Mouse (Mus musculus) forebrain, embryonic 16.5 days (tissue): Measurements from ENCODE around the gene Mrgprd. TPM values are rescaled to one million over a fixed set of nuclear protein-coding genes. Genes with fewer than 3 reads are reported as not detected.

Experiments used
- ATAC-seq: fragments of 200-750 bp; cut with Nextera tagmentation; 2 replicates; pipeline ENCODE4 v1.8.0; 2017; ENCODE audit warnings: mild to moderate bottlenecking, moderate library complexity
- H3K27ac ChIP-seq: fragments of 300-500 bp; sonication (generic); 2 replicates; pipeline ENCODE4 v1.5.1; 2014; ENCODE audit warnings: low read length, control low read depth
- H3K27me3 ChIP-seq: fragments of 300-500 bp; sonication (generic); replicated peaks from 2 replicates; pipeline ENCODE4 v1.6.1; 2014; ENCODE audit warnings: low read length; ENCODE audit not compliant: control insufficient read depth, insufficient read depth
- H3K36me3 ChIP-seq: fragments of 300-500 bp; sonication (generic); 2 replicates; pipeline ENCODE4 v1.6.1; 2014; ENCODE audit not compliant: control insufficient read depth, insufficient read depth
- H3K4me1 ChIP-seq: fragments of 300-500 bp; sonication (generic); replicated peaks from 2 replicates; pipeline ENCODE4 v1.6.1; 2014; ENCODE audit warnings: low read length; ENCODE audit not compliant: control insufficient read depth, insufficient read depth
- H3K4me2 ChIP-seq: fragments of 300-500 bp; sonication (generic); 2 replicates; pipeline ENCODE4 v1.6.1; 2014; ENCODE audit warnings: mild to moderate bottlenecking, low read length, control low read depth
- H3K4me3 ChIP-seq: fragments of 300-500 bp; sonication (generic); replicated peaks from 2 replicates; pipeline ENCODE4 v1.5.1; 2014; ENCODE audit warnings: mild to moderate bottlenecking, low read length, control low read depth
- H3K9ac ChIP-seq: fragments of 300-500 bp; sonication (generic); replicated peaks from 2 replicates; pipeline ENCODE4 v1.6.1; 2014; ENCODE audit warnings: low read depth, low read length, control low read depth
- H3K9me3 ChIP-seq: fragments of 300-500 bp; sonication (generic); 2 replicates; pipeline ENCODE4 v1.6.1; 2016; ENCODE audit warnings: low read length; ENCODE audit not compliant: control insufficient read depth
- WGBS: fragments of 180-500 bp; shearing (Covaris S2); extraction: QIAGEN DNeasy Blood & Tissue Kit; methylation state at CpG from one replicate; pipeline ENCODE4 v1.1.7; 2014; 5-methylcytosine and 5-hydroxymethylcytosine counted together
- polyA plus RNA-seq: library from polyadenylated mRNA; unstranded; fragments of >200 nt; fragmentation: Nextera tagmentation; extraction: Ambion mirVana; gene quantifications from 2 replicates; pipeline ENCODE4 v1.2.1, GENCODE M21; 2015

Mrgprd gene
- polyA plus RNA-seq, 1 experiment from 2014 or later, result not detected

- ATAC-seq, result no peak
- Histone ChIP-seq H3K4me3 (no peak overlapping the region), H3K9me3 (no peaks in the 10 kb centered on the region), H3K4me1 (no peaks in the 10 kb centered on the region), H3K4me2 (no peak overlapping the region), H3K9ac (no peak overlapping the region), H3K27me3 (no peaks in the 10 kb centered on the region), H3K27ac (no peak overlapping the region), H3K36me3 (no peaks in the 10 kb centered on the region)
- WGBS, result 78% methylated on average over 3 of the region's 3 CpGs
Observed at GRCm38 (mm10) chr7:145312137-145312536, 2.5 kb upstream of the Mrgprd start.

GRCm38 (mm10) chr7:145317522-145317921 is 2.9 kb downstream of the Mrgprd start:
- Histone ChIP-seq H3K27me3 (no peaks in the 10 kb centered on the region), H3K27ac (no peak overlapping the region), H3K4me1 (no peaks in the 10 kb centered on the region), H3K36me3 (no peaks in the 10 kb centered on the region), H3K4me2 (no peak overlapping the region), H3K9me3 (no peaks in the 10 kb centered on the region), H3K9ac (no peak overlapping the region), H3K4me3 (no peak overlapping the region)
- WGBS, result 67% methylated on average over 4 of the region's 4 CpGs
- no peak for ATAC-seq

- no peak overlapping the region for H3K27ac ChIP-seq
- H3K9ac ChIP-seq, result no peak overlapping the region
- no peaks in the 10 kb centered on the region for H3K27me3 ChIP-seq
- no peaks in the 10 kb centered on the region for H3K4me1 ChIP-seq
- no peaks in the 10 kb centered on the region for H3K9me3 ChIP-seq
- no peak overlapping the region for H3K4me2 ChIP-seq
- no peaks in the 10 kb centered on the region for H3K36me3 ChIP-seq
- no peak overlapping the region for H3K4me3 ChIP-seq
- WGBS, result 66% methylated on average over 3 of the region's 3 CpGs
- ATAC-seq, result no peak
Observed at GRCm38 (mm10) chr7:145319481-145319880, 4.8 kb downstream of the Mrgprd start.

GRCm38 (mm10) chr7:145323607-145324006 is 9.0 kb downstream of the Mrgprd start:
- Histone ChIP-seq H3K27ac (no peak overlapping the region), H3K4me3 (no peak overlapping the region), H3K27me3 (no peaks in the 10 kb centered on the region), H3K9me3 (no peaks in the 10 kb centered on the region), H3K4me2 (no peak overlapping the region), H3K9ac (no peak overlapping the region), H3K36me3 (no peaks in the 10 kb centered on the region), H3K4me1 (no peaks in the 10 kb centered on the region)
- WGBS, result 29% methylated on average over 4 of the region's 4 CpGs
- ATAC-seq, result no peak

- H3K9ac ChIP-seq, result no peak overlapping the region
- WGBS, result 72% methylated on average over 2 of the region's 2 CpGs
- no peak for ATAC-seq
- H3K4me2 ChIP-seq, result no peak overlapping the region
- no peaks in the 10 kb centered on the region for H3K4me1 ChIP-seq
- H3K27me3 ChIP-seq, result no peaks in the 10 kb centered on the region
- no peak overlapping the region for H3K4me3 ChIP-seq
- H3K9me3 ChIP-seq, result no peaks in the 10 kb centered on the region
- no peak overlapping the region for H3K27ac ChIP-seq
- no peaks in the 10 kb centered on the region for H3K36me3 ChIP-seq
Observed at GRCm38 (mm10) chr7:145325697-145326096, 11.1 kb downstream of the Mrgprd start.

- no peak for ATAC-seq
- H3K27ac ChIP-seq, result no peak overlapping the region
- no peak overlapping the region for H3K4me2 ChIP-seq
- no peaks in the 10 kb centered on the region; the same call in 1 of the 2 replicates for H3K4me1 ChIP-seq
- no peaks in the 10 kb centered on the region for H3K9me3 ChIP-seq
- 82% methylated on average over 2 of the region's 2 CpGs for WGBS
- H3K9ac ChIP-seq, result no peak overlapping the region
- no peak overlapping the region for H3K4me3 ChIP-seq
- no peaks in the 10 kb centered on the region for H3K36me3 ChIP-seq
- H3K27me3 ChIP-seq, result no peaks in the 10 kb centered on the region
Observed at GRCm38 (mm10) chr7:145329982-145330381, 15.3 kb downstream of the Mrgprd start.

- Histone ChIP-seq H3K4me1 (no peaks in the 10 kb centered on the region; the same call in 1 of the 2 replicates), H3K4me2 (no peak overlapping the region), H3K36me3 (no peaks in the 10 kb centered on the region), H3K27me3 (no peaks in the 10 kb centered on the region), H3K9me3 (no peaks in the 10 kb centered on the region), H3K27ac (no peak overlapping the region), H3K9ac (no peak overlapping the region), H3K4me3 (no peak overlapping the region)
- ATAC-seq, result no peak
- WGBS, result 87% methylated on average over 2 of the region's 2 CpGs
Observed at GRCm38 (mm10) chr7:145330641-145331040, 16.0 kb downstream of the Mrgprd start.

- Histone ChIP-seq H3K27ac (no peak overlapping the region), H3K4me3 (no peak overlapping the region), H3K4me2 (no peak overlapping the region), H3K27me3 (no peaks in the 10 kb centered on the region), H3K9ac (no peak overlapping the region), H3K9me3 (no peaks in the 10 kb centered on the region), H3K36me3 (no peaks in the 10 kb centered on the region), H3K4me1 (no peaks in the 10 kb centered on the region; the same call in 1 of the 2 replicates)
- no peak for ATAC-seq
- 31% methylated on average over 1 of the region's 1 CpGs for WGBS
Observed at GRCm38 (mm10) chr7:145332376-145333041, 17.9 kb downstream of the Mrgprd start.

- Histone ChIP-seq H3K9ac (no peak overlapping the region), H3K4me1 (no peaks in the 10 kb centered on the region; the same call in 1 of the 2 replicates)
- ATAC-seq, result no peak
Observed at GRCm38 (mm10) chr7:145333936-145334335, 19.3 kb downstream of the Mrgprd start.

More at GRCm38 (mm10) chr7:145333936-145334335, 19.3 kb downstream of the Mrgprd start:
- Histone ChIP-seq H3K27ac (no peak overlapping the region), H3K4me2 (no peak overlapping the region), H3K4me3 (no peak overlapping the region), H3K36me3 (no peaks in the 10 kb centered on the region), H3K9me3 (no peaks in the 10 kb centered on the region), H3K27me3 (no peaks in the 10 kb centered on the region)
- WGBS, result 91% methylated on average over 6 of the region's 6 CpGs
